Mouse (Mus musculus): ENCODE measurements around the gene Tns1. TPM values are rescaled to one million over a fixed set of nuclear protein-coding genes. Genes with fewer than 3 reads are reported as not detected.

The Tns1 gene
- polyA plus RNA-seq, 1 experiment from 2014 or later = 44.4 TPM

DNA sequence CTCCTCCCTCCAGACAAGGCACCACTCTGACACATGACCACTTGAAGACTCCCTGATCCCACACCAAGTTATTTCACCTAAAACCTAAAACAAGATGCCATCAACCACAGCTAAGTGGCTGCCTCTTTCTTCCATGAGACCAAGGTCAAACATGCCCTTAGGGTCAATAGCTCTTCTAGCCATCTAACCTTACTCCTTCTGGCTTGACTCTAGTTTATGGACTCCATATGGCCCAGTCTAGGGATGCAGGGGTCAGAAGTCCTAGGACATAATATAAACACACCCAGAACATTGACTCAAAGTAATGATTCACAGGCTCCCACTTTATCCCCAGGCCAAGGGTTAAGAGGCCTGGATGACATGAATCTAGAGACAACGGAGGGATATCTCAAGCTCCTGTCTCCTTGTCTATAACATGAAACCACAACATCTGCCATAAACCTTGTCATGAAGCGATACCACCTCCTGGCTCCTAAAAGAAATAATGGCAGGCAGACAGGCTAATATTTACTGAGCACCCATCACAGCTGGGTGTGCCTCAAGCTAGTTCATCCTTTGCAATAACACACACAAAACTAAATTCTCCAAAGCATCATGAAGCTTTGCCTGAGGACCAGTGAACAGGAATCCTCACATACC is 123.3 kb downstream of the Tns1 start:
- H3K9me3 ChIP-seq = no peaks in the 10 kb centered on the region

DNA sequence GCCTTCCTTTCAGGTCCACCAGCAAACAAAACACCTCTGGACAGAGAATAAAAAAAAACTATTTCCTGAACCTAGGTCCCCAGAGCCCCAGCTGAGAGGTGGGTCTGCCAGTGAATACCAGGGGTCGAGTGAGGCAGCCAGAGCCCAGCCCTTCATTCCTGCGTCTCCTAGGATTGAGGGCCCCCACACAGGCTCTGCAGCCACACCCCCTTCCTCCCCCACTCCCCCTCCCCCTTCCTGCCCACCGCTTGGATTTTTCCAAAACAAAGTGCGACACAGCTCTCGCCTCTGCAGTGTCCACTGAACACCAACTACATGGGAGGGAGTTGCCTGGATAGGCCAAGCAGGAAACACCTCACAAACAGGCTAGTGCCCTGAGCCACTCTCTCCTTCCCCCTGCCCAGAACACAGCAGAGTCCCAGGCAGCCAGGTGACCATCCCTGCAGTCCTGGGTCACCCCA is 124.0 kb downstream of the Tns1 start:
- Histone ChIP-seq H3K27me3 (no peaks in the 10 kb centered on the region), H3K4me3 (no peak overlapping the region), H3K9me3 (no peaks in the 10 kb centered on the region), H3K4me1 (peaks cover 55% of the 10 kb centered on the region), H3K4me2 (replicated peaks) (0 out of 2 replicates have a peak overlapping the region, but pooled peaks have one; percentile 16), H3K36me3 (peaks cover 35% of the 10 kb centered on the region), H3K27ac (peak overlapping the region; percentile 89), H3K9ac (peak overlapping the region; percentile 13; the same call in 1 of the 2 replicates)
- no peak for ATAC-seq (ENCODE audit: low FRiP score, low read depth)
- 4% methylated on average over 5 of the region's 5 CpGs for WGBS

More for the DNA sequence above, 123.3 kb downstream of the Tns1 start:
- Histone ChIP-seq H3K4me3 (no peak overlapping the region), H3K27ac (peak overlapping the region; percentile 89; the same call in 1 of the 2 replicates), H3K36me3 (peaks cover 27% of the 10 kb centered on the region), H3K4me1 (peaks cover 49% of the 10 kb centered on the region), H3K4me2 (replicated peaks) (no peak overlapping the region), H3K9ac (no peak overlapping the region; the same call in 1 of the 2 replicates), H3K27me3 (no peaks in the 10 kb centered on the region)
- ATAC-seq (ENCODE audit: low FRiP score, low read depth) = no peak
- WGBS = 44% methylated on average over 2 of the region's 2 CpGs

- Histone ChIP-seq H3K36me3 (peaks cover 39% of the 10 kb centered on the region), H3K4me2 (replicated peaks) (no peak overlapping the region), H3K9me3 (no peaks in the 10 kb centered on the region), H3K27me3 (no peaks in the 10 kb centered on the region), H3K9ac (peak overlapping the region; percentile 13; the same call in 1 of the 2 replicates), H3K27ac (peak overlapping the region; percentile 89), H3K4me3 (no peak overlapping the region), H3K4me1 (peaks cover 55% of the 10 kb centered on the region)
- WGBS = 70% methylated on average over 5 of the region's 5 CpGs
- ATAC-seq (ENCODE audit: low FRiP score, low read depth) = no peak
Observed at GRCm38 (mm10) chr1:73999533-73999932, 124.7 kb downstream of the Tns1 start.

GRCm38 (mm10) chr1:73998925-73999375 is 125.3 kb downstream of the Tns1 start:
- WGBS = 50% methylated on average over 5 of the region's 5 CpGs
- peak overlapping the region; percentile 19; the same call in 1 of the 2 replicates for H3K9ac ChIP-seq
- H3K27me3 ChIP-seq = no peaks in the 10 kb centered on the region
- peaks cover 59% of the 10 kb centered on the region for H3K4me1 ChIP-seq
- H3K4me3 ChIP-seq = no peak overlapping the region
- peak overlapping the region; percentile 77 for H3K27ac ChIP-seq
- peak; percentile 13; the same call in 1 of the 2 replicates for ATAC-seq (ENCODE audit: low FRiP score, low read depth)
- H3K36me3 ChIP-seq = peaks cover 45% of the 10 kb centered on the region
- H3K4me2 ChIP-seq (replicated peaks) = 0 out of 2 replicates have a peak overlapping the region, but pooled peaks have one; percentile 7
- no peaks in the 10 kb centered on the region for H3K9me3 ChIP-seq

- WGBS = 51% methylated on average over 9 of the region's 9 CpGs
- H3K9ac ChIP-seq = 0 out of 2 replicates have a peak overlapping the region, but pooled peaks have one; percentile 43
- peaks cover 59% of the 10 kb centered on the region for H3K4me1 ChIP-seq
- peaks cover 52% of the 10 kb centered on the region for H3K36me3 ChIP-seq
- H3K4me3 ChIP-seq = no peak overlapping the region
- H3K27me3 ChIP-seq = no peaks in the 10 kb centered on the region
- H3K4me2 ChIP-seq (replicated peaks) = peak overlapping the region; percentile 7; the same call in 1 of the 2 replicates
- H3K9me3 ChIP-seq = no peaks in the 10 kb centered on the region
- peak overlapping the region; percentile 77 for H3K27ac ChIP-seq
- peak; percentile 22 for ATAC-seq (ENCODE audit: low FRiP score, low read depth)
Observed at GRCm38 (mm10) chr1:73998131-73998865, 126.0 kb downstream of the Tns1 start.

DNA sequence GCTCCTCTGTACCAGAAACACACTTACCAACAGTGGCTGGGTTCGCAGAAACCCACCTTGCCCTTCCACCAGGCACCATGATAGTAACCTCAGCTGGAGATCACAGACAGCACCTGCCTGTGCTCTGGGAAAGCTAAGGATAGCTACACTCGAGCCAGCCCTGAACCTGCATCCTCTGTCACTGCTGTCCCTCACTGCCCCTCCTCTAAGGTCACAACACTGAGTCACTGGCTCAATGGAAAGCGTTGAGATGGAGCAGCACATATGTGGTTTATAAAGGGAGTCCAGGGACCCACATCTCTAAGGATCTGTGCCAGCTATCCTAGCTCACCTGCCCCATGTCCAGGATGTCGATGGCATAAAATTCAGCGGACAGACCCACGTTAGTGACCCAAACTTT is 126.9 kb downstream of the Tns1 start:
- H3K9me3 ChIP-seq = no peaks in the 10 kb centered on the region
- H3K27me3 ChIP-seq = no peaks in the 10 kb centered on the region
- no peak overlapping the region for H3K4me2 ChIP-seq (replicated peaks)
- no peak overlapping the region for H3K27ac ChIP-seq
- WGBS = 86% methylated on average over 6 of the region's 6 CpGs
- H3K4me1 ChIP-seq = peaks cover 59% of the 10 kb centered on the region
- no peak overlapping the region for H3K4me3 ChIP-seq
- ATAC-seq (ENCODE audit: low FRiP score, low read depth) = no peak
- no peak overlapping the region for H3K9ac ChIP-seq
- H3K36me3 ChIP-seq = peaks cover 61% of the 10 kb centered on the region

DNA sequence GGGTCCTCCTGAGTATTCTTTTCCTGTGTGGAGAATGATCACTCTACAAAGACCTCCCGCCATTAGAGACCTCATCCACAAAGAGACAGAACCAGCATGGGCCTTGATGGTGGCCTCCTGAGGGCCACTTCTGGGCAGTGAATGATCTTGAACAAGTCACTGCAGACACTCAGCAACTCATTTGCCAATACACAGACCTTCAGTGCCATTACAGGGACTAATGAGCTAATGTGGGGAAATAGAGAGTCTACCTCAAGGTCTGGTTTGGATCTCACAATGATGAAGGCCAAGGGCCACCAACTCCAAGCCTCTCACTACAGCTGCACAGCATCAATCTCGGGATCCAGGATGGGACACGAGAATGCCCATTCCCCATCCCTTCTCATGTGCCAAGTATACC is 127.6 kb downstream of the Tns1 start:
- no peak for ATAC-seq (ENCODE audit: low FRiP score, low read depth)
- H3K4me3 ChIP-seq = no peak overlapping the region
- H3K9ac ChIP-seq = no peak overlapping the region
- H3K9me3 ChIP-seq = no peaks in the 10 kb centered on the region
- 93% methylated on average over 3 of the region's 3 CpGs for WGBS
- no peaks in the 10 kb centered on the region for H3K27me3 ChIP-seq
- H3K36me3 ChIP-seq = peaks cover 68% of the 10 kb centered on the region
- no peak overlapping the region for H3K27ac ChIP-seq
- H3K4me1 ChIP-seq = peaks cover 56% of the 10 kb centered on the region
- no peak overlapping the region for H3K4me2 ChIP-seq (replicated peaks)

GRCm38 (mm10) chr1:73996209-73996608 is 128.0 kb downstream of the Tns1 start:
- Histone ChIP-seq H3K36me3 (peaks cover 69% of the 10 kb centered on the region), H3K9ac (no peak overlapping the region), H3K9me3 (no peaks in the 10 kb centered on the region), H3K4me2 (replicated peaks) (no peak overlapping the region), H3K4me3 (no peak overlapping the region), H3K27ac (no peak overlapping the region), H3K4me1 (peaks cover 52% of the 10 kb centered on the region), H3K27me3 (no peaks in the 10 kb centered on the region)
- 43% methylated on average over 2 of the region's 2 CpGs for WGBS
- no peak for ATAC-seq (ENCODE audit: low FRiP score, low read depth)

DNA sequence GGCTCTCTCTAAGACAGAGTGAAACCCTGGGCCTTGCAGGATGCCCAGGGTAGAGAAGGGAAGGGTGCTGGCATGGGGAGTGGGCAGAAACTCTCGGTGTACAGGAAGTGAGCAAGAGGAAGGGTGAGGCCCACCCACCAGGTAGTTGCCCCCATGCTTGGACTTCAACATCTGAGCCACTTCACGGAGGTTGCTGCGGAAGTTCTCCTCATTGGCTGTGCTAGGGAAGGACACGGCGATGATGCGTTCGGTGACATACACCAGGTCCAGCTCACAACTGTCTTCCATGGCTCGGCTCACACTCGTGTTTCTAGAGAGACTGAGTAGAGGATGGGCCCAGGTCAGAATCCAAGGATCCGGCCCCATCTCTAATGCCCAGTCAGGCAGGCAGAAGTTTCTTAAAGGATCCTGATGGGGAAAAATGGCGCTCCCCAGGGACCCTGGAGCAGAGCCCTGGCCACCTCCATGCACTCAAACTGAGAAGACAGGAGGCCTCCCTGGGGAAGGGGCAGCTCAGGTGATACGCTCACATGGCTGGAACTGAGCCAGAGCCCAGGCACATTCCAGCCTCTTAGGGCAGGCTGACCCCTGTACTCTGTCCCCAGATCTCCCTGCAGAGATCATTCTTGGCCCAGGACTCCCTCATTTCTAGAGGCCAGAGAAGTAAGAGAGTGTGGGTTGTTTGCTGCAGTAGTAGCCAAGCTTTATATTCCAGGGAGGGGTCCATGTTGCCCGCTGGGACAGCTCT is 129.0 kb downstream of the Tns1 start:
- ATAC-seq (ENCODE audit: low FRiP score, low read depth) = no peak
- Histone ChIP-seq H3K4me2 (replicated peaks) (no peak overlapping the region), H3K9me3 (no peaks in the 10 kb centered on the region), H3K4me3 (no peak overlapping the region), H3K27ac (no peak overlapping the region), H3K4me1 (peaks cover 42% of the 10 kb centered on the region), H3K27me3 (no peaks in the 10 kb centered on the region), H3K36me3 (peaks cover 79% of the 10 kb centered on the region), H3K9ac (no peak overlapping the region)
- WGBS = 85% methylated on average over 13 of the region's 13 CpGs

- WGBS = 65% methylated on average over 7 of the region's 7 CpGs
- H3K4me1 ChIP-seq = peaks cover 29% of the 10 kb centered on the region
- peak overlapping the region; percentile 39; the same call in 1 of the 2 replicates for H3K27ac ChIP-seq
Observed at GRCm38 (mm10) chr1:73993901-73994426, 130.3 kb downstream of the Tns1 start.

DNA sequence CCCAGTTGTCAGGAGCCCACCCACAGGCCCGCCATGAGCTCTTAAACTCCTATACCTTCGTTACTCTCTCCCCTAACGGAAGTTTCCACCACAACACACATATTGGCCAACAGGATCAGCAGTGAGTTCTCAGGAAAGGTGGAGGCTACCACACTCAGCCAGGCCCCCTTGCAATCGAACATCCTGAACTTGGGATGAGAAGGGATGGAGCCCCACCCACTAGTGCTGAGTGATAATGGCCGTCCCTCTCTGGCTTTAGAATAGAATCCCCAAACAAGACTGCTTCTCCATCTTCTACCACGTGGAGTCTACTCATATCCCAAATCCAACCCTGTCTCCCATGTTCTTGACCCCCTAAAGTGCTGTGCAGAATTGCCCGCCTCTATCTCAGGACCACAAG is 131.0 kb downstream of the Tns1 start:
- 74% methylated on average over 7 of the region's 7 CpGs for WGBS
- peaks cover 93% of the 10 kb centered on the region for H3K36me3 ChIP-seq
- H3K9me3 ChIP-seq = no peaks in the 10 kb centered on the region

More at GRCm38 (mm10) chr1:73993901-73994426, 130.3 kb downstream of the Tns1 start:
- H3K27me3 ChIP-seq = no peaks in the 10 kb centered on the region
- no peak overlapping the region for H3K4me3 ChIP-seq
- H3K36me3 ChIP-seq = peaks cover 87% of the 10 kb centered on the region
- ATAC-seq (ENCODE audit: low FRiP score, low read depth) = no peak
- no peak overlapping the region for H3K4me2 ChIP-seq (replicated peaks)
- no peaks in the 10 kb centered on the region for H3K9me3 ChIP-seq
- no peak overlapping the region for H3K9ac ChIP-seq

More for the DNA sequence above, 131.0 kb downstream of the Tns1 start:
- Histone ChIP-seq H3K27ac (no peak overlapping the region), H3K4me2 (replicated peaks) (no peak overlapping the region), H3K4me3 (no peak overlapping the region), H3K27me3 (no peaks in the 10 kb centered on the region), H3K9ac (no peak overlapping the region), H3K4me1 (peaks cover 24% of the 10 kb centered on the region)
- ATAC-seq (ENCODE audit: low FRiP score, low read depth) = no peak

Data from limb, embryonic 13.5 days (tissue).